Mouse (Mus musculus): ENCODE measurements around the gene Ten1.

DNA sequence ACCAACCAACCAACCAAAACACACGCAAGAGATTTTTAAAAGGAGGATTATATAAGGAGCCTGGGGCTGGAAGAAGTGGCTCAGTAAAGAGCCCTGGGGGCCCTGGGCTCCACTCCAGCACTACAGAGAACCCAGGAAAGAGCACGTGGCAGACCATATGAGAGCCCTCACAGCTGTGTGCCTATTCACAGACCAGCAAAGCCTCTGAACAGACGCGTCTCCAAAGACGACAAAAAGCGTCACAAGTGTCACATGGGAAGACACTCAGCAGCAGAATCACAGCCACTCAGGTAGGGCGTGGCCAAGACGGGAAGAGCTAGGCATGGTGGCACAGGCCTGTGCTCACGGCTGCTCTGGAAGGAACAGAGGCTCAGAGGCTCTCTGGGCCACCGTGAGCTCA is 36.5 kb upstream of the Ten1 start:
- TF ChIP-seq CTCF (IDR thresholded peaks at IDR 0.05; ENCODE audit: low read depth) (no peak), EP300 (IDR thresholded peaks at IDR 0.05; ENCODE audit: low read depth) (no peak)
